Mouse (Mus musculus): Measurements from ENCODE around the gene Tns1. TPM values are rescaled to one million over a fixed set of nuclear protein-coding genes. Genes with fewer than 3 reads are reported as not detected.

Gene Tns1
- polyA plus RNA-seq, 1 experiment from 2014 or later: 65.4 TPM

GRCm38 (mm10) chr1:73970161-73970730 is 154.0 kb downstream of the Tns1 start:
- H3K27ac ChIP-seq: peak overlapping the region; percentile 31
- TF ChIP-seq CTCF (IDR thresholded peaks at IDR 0.05; ENCODE audit: low read depth): no peak
- no peak overlapping the region for H3K4me2 ChIP-seq (ENCODE audit: low read length)
- 0 out of 2 replicates have a peak, but pooled peaks cover 17% of the 10 kb centered on the region for H3K36me3 ChIP-seq (ENCODE audit: insufficient read depth, low read length)
- DNase-seq (ENCODE audit: low spot score) (peak; percentile 71), ATAC-seq (replicated peaks; ENCODE audit: low FRiP score, low read depth) (no peak)
- H3K9ac ChIP-seq (ENCODE audit: low read depth, low read length): 0 out of 2 replicates have a peak overlapping the region, but pooled peaks have one; percentile 3
- no peaks in the 10 kb centered on the region for H3K27me3 ChIP-seq (ENCODE audit: insufficient read depth, low read length)
- WGBS: 6% methylated on average over 5 of the region's 5 CpGs
- H3K4me3 ChIP-seq (replicated peaks; ENCODE audit: low read depth, low read length): no peak overlapping the region
- no peaks in the 10 kb centered on the region for H3K9me3 ChIP-seq (replicated peaks; ENCODE audit: low read length)
- peaks cover 38% of the 10 kb centered on the region for H3K4me1 ChIP-seq (replicated peaks; ENCODE audit: insufficient read depth, low read length)

- ATAC-seq (replicated peaks; ENCODE audit: low FRiP score, low read depth) (no peak), DNase-seq (ENCODE audit: low spot score) (no peak)
- no peak overlapping the region for H3K4me3 ChIP-seq (replicated peaks; ENCODE audit: low read depth, low read length)
- H3K27me3 ChIP-seq (ENCODE audit: insufficient read depth, low read length): no peaks in the 10 kb centered on the region
- no peaks in the 10 kb centered on the region for H3K9me3 ChIP-seq (replicated peaks; ENCODE audit: low read length)
- no peak overlapping the region for H3K4me2 ChIP-seq (ENCODE audit: low read length)
- WGBS: 31% methylated on average over 13 of the region's 13 CpGs
- no peak overlapping the region for H3K9ac ChIP-seq (ENCODE audit: low read depth, low read length)
- TF ChIP-seq CTCF (IDR thresholded peaks at IDR 0.05; ENCODE audit: low read depth): no peak
- H3K4me1 ChIP-seq (replicated peaks; ENCODE audit: insufficient read depth, low read length): peaks cover 48% of the 10 kb centered on the region
- 0 out of 2 replicates have a peak, but pooled peaks cover 17% of the 10 kb centered on the region for H3K36me3 ChIP-seq (ENCODE audit: insufficient read depth, low read length)
- no peak overlapping the region for H3K27ac ChIP-seq
Observed at GRCm38 (mm10) chr1:73968712-73969511, 155.3 kb downstream of the Tns1 start.

DNA sequence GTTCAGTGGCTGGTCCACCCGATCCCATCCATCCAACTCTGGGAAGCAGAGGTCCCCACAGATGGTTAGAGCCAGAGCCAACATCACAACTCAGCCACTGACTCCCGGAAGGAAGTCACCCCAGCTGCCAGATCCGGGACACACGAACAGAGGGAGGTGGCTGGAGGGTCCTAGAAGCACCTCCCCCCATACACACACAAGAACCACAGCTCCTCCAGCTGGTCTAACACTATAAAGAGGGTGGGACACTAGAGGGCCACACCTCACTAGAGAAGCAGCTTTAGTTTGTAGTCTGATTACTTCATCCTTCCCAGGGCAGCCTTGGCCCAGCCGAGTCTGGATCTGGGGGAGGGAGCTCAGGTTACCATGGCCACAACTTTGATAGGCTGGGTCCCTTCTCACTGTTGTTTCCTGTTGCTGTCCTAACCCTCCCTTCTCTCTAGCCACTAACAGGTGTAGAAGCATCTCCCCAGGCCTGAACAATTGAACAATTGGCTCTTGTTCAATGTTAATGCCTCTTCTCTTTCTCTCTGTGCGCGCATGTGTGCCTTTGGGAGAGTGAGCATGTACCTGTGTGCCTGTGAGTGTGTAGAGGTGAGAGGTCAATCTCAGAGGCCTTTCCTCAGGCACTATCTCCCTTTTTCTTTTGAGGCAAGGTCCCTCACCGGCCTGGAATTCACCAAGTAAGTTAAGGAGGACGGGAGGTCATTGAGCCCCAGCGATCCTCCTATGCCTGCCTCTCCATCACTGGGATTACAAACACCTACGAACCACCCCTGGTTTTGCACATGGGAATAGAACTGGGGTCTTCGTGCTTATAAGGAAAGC is 157.6 kb downstream of the Tns1 start:
- Histone ChIP-seq H3K27ac (peak overlapping the region; percentile 39; the same call in 1 of the 2 replicates), H3K9ac (ENCODE audit: low read depth, low read length) (no peak overlapping the region), H3K9me3 (replicated peaks; ENCODE audit: low read length) (no peaks in the 10 kb centered on the region), H3K4me3 (replicated peaks; ENCODE audit: low read depth, low read length) (no peak overlapping the region), H3K36me3 (ENCODE audit: insufficient read depth, low read length) (0 out of 2 replicates have a peak, but pooled peaks cover 12% of the 10 kb centered on the region), H3K27me3 (ENCODE audit: insufficient read depth, low read length) (no peaks in the 10 kb centered on the region), H3K4me1 (replicated peaks; ENCODE audit: insufficient read depth, low read length) (peaks cover 57% of the 10 kb centered on the region), H3K4me2 (ENCODE audit: low read length) (no peak overlapping the region)
- TF ChIP-seq CTCF (IDR thresholded peaks at IDR 0.05; ENCODE audit: low read depth): peak; percentile 55
- DNase-seq (ENCODE audit: low spot score) (peak; percentile 89), ATAC-seq (replicated peaks; ENCODE audit: low FRiP score, low read depth) (peak; percentile 53)
- WGBS: 48% methylated on average over 12 of the region's 12 CpGs

GRCm38 (mm10) chr1:73964151-73964743 is 160.0 kb downstream of the Tns1 start:
- no peak for ATAC-seq (replicated peaks; ENCODE audit: low FRiP score, low read depth)
- peaks cover 12% of the 10 kb centered on the region; the same call in 1 of the 2 replicates for H3K36me3 ChIP-seq (ENCODE audit: insufficient read depth, low read length)
- peak overlapping the region; percentile 88 for H3K27ac ChIP-seq
- no peak overlapping the region for H3K4me2 ChIP-seq (ENCODE audit: low read length)
- H3K4me3 ChIP-seq (replicated peaks; ENCODE audit: low read depth, low read length): no peak overlapping the region
- TF ChIP-seq CTCF (IDR thresholded peaks at IDR 0.05; ENCODE audit: low read depth): no peak
- no peaks in the 10 kb centered on the region for H3K27me3 ChIP-seq (ENCODE audit: insufficient read depth, low read length)
- no peaks in the 10 kb centered on the region for H3K9me3 ChIP-seq (replicated peaks; ENCODE audit: low read length)
- peaks cover 46% of the 10 kb centered on the region for H3K4me1 ChIP-seq (replicated peaks; ENCODE audit: insufficient read depth, low read length)
- DNase-seq (ENCODE audit: low spot score): no peak
- 0 out of 2 replicates have a peak overlapping the region, but pooled peaks have one; percentile 23 for H3K9ac ChIP-seq (ENCODE audit: low read depth, low read length)
- 40% methylated on average over 5 of the region's 5 CpGs for WGBS

- WGBS: 29% methylated on average over 8 of the region's 8 CpGs
- Histone ChIP-seq H3K4me1 (replicated peaks; ENCODE audit: insufficient read depth, low read length) (peaks cover 41% of the 10 kb centered on the region), H3K9ac (ENCODE audit: low read depth, low read length) (0 out of 2 replicates have a peak overlapping the region, but pooled peaks have one; percentile 14), H3K27me3 (ENCODE audit: insufficient read depth, low read length) (no peaks in the 10 kb centered on the region), H3K36me3 (ENCODE audit: insufficient read depth, low read length) (peaks cover 12% of the 10 kb centered on the region; the same call in 1 of the 2 replicates), H3K4me3 (replicated peaks; ENCODE audit: low read depth, low read length) (no peak overlapping the region), H3K4me2 (ENCODE audit: low read length) (no peak overlapping the region), H3K9me3 (replicated peaks; ENCODE audit: low read length) (no peaks in the 10 kb centered on the region), H3K27ac (peak overlapping the region; percentile 88)
- no peak for ATAC-seq (replicated peaks; ENCODE audit: low FRiP score, low read depth)
- peak; percentile 63 for DNase-seq (ENCODE audit: low spot score)
- no peak for TF ChIP-seq CTCF (IDR thresholded peaks at IDR 0.05; ENCODE audit: low read depth)
Observed at GRCm38 (mm10) chr1:73963626-73964025, 160.6 kb downstream of the Tns1 start.

Data from kidney, postnatal 0 days (tissue).